Mouse (Mus musculus): ENCODE data around the gene Mogat2.

DNA sequence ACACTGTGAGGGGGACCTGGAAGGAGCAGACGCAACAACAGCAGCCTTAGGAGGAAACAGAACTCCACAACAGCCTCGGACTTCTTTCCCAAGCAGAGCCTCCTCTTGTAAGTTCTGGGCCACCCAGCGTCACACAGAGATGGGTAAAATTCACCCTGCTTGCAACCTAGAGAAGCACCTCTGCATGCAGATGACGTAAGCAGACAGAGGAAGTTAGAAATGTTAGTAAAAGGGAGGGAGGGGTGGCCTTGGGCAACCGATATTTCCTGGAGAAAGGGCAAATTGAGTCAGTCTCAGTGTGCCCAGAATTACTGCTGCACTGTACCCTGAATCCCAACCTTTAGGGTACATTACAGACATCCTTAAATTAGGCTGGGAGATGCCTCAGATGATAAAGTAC lies 48.5 kb downstream of the Mogat2 start:
- TF ChIP-seq POLR2A (IDR thresholded peaks at IDR 0.05; ENCODE audit: borderline replicate concordance, extremely low read depth, insufficient read depth, insufficient read length, poor library complexity, severe bottlenecking) (no peak), CTCF (IDR thresholded peaks at IDR 0.05; ENCODE audit: borderline replicate concordance, extremely low read depth, insufficient read depth, insufficient read length) (no peak)

Measured in brain, embryonic 14.5 days (tissue).